ENCODE assay signal across 27 mouse cellular contexts in genomic region chrX:161943098-161943680, GRCm38 (mm10).
DNase-seq lines count a peak whose midpoint lies in the region; ATAC-seq lines count a peak whose summit lies in the region.
"Had no signal": no experiment of that assay in that cellular context is flagged by ENCODE, and none has a peak within 500 bp of the region (broad histone marks: within the 10 kb centered on the region; RNA-seq: fewer than 3 reads in every experiment).

No protein-coding gene starts in this region.

- no peak overlapping the region for H3K4me3 ChIP-seq in limb, embryonic 10.5 days
- no peak overlapping the region for H3K4me3 ChIP-seq in kidney, embryonic 14.5 days (ENCODE audit: low read length)
- H3K4me3 ChIP-seq: embryonic facial prominence, embryonic 15.5 days; heart, embryonic 12.5 days; limb, embryonic 15.5 days; midbrain, embryonic 10.5 days; myocyte; stomach, embryonic 15.5 days had no signal

- no peak for ATAC-seq in kidney, embryonic 14.5 days (ENCODE audit: low FRiP score, low TSS enrichment)
- ATAC-seq: forebrain, embryonic 16.5 days; intestine, postnatal 0 days; midbrain, embryonic 16.5 days had no signal

- H3K9ac ChIP-seq in kidney, embryonic 14.5 days (ENCODE audit: low read depth, low read length), result no peak overlapping the region
- H3K9ac ChIP-seq: embryonic facial prominence, embryonic 15.5 days; heart, embryonic 12.5 days; limb, embryonic 15.5 days; liver, embryonic 14.5 days; stomach, embryonic 15.5 days had no signal

- H3K4me2 ChIP-seq in kidney, embryonic 14.5 days (replicated peaks; ENCODE audit: low read depth, low read length), result no peak overlapping the region
- H3K4me2 ChIP-seq: embryonic facial prominence, embryonic 15.5 days; heart, embryonic 12.5 days; limb, embryonic 15.5 days; stomach, embryonic 15.5 days had no signal

- peaks cover 25% of the 10 kb centered on the region for H3K4me1 ChIP-seq in limb, embryonic 10.5 days
- H3K4me1 ChIP-seq in kidney, embryonic 14.5 days (ENCODE audit: control insufficient read depth, insufficient read depth, low read length), result no peaks in the 10 kb centered on the region
- H3K4me1 ChIP-seq: embryonic facial prominence, embryonic 15.5 days; heart, embryonic 12.5 days; midbrain, embryonic 10.5 days; stomach, embryonic 15.5 days had no signal

- H3K36me3 ChIP-seq in limb, embryonic 10.5 days, result no peaks in the 10 kb centered on the region
- no peaks in the 10 kb centered on the region for H3K36me3 ChIP-seq in kidney, embryonic 14.5 days (ENCODE audit: control insufficient read depth, insufficient read depth, low read length)
- H3K36me3 ChIP-seq: embryonic facial prominence, embryonic 15.5 days; heart, embryonic 12.5 days; limb, embryonic 15.5 days; midbrain, embryonic 10.5 days; stomach, embryonic 15.5 days had no signal

- DNase-seq in lung, postnatal 36 days, result peak; percentile 17
- DNase-seq in lung, postnatal 4 days, result no peak
- peak; percentile 19 for DNase-seq in embryo, embryonic 9.5 days (ENCODE audit: extremely low spot score)
- DNase-seq in limb, embryonic 10.5 days (ENCODE audit: low spot score), result peak; percentile 50
- no peak for DNase-seq in layer of hippocampus, adult 9-11 months
- no peak for DNase-seq in spleen, adult 18-20 months
- DNase-seq: adrenal gland, postnatal 25 days; cerebellum, adult 8-10 months; gastrocnemius, postnatal 14 days; heart, adult 18-20 months; heart, postnatal 10 days; layer of hippocampus, postnatal 36 days; lung, postnatal 10 days; right cerebral cortex, adult 18-20 months; right cerebral cortex, postnatal 4 days; thymus, postnatal 25 days had no signal

- WGBS in limb, embryonic 10.5 days, result 16% methylated on average over 4 of the region's 4 CpGs
- 44% methylated on average over 4 of the region's 4 CpGs for WGBS in kidney, embryonic 14.5 days

- peaks cover 97% of the 10 kb centered on the region for H3K27me3 ChIP-seq in limb, embryonic 10.5 days (ENCODE audit: low read depth, poor library complexity, severe bottlenecking)
- H3K27me3 ChIP-seq in kidney, embryonic 14.5 days (ENCODE audit: control insufficient read depth, insufficient read depth, low read length), result no peaks in the 10 kb centered on the region
- H3K27me3 ChIP-seq: heart, embryonic 12.5 days; limb, embryonic 15.5 days; stomach, embryonic 15.5 days had no signal

- no peaks in the 10 kb centered on the region for H3K9me3 ChIP-seq in limb, embryonic 10.5 days (replicated peaks)
- no peaks in the 10 kb centered on the region for H3K9me3 ChIP-seq in kidney, embryonic 14.5 days (ENCODE audit: control insufficient read depth, low read length)
- H3K9me3 ChIP-seq: embryonic facial prominence, embryonic 15.5 days; heart, embryonic 12.5 days; limb, embryonic 15.5 days; midbrain, embryonic 10.5 days; stomach, embryonic 15.5 days had no signal

- H3K27ac ChIP-seq in limb, embryonic 10.5 days, result no peak overlapping the region
- no peak overlapping the region for H3K27ac ChIP-seq in kidney, embryonic 14.5 days (ENCODE audit: low read depth, low read length)
- H3K27ac ChIP-seq: embryonic facial prominence, embryonic 15.5 days; limb, embryonic 15.5 days; liver, embryonic 14.5 days; midbrain, embryonic 10.5 days; stomach, embryonic 15.5 days had no signal

Comparison
In these comparisons a context has a peak if more than half of its experiments do, and no peak if none do; other contexts are left out.
1. DNase-seq: peak in lung, postnatal 36 days (single experiment), embryo, embryonic 9.5 days (single experiment) and limb, embryonic 10.5 days (single experiment); none in lung, postnatal 4 days (0 of 2), layer of hippocampus, adult 9-11 months (single experiment) and spleen, adult 18-20 months (0 of 2).